Mouse (Mus musculus): ENCODE data around the gene N4bp3. TPM values are rescaled to one million over a fixed set of nuclear protein-coding genes. Genes with fewer than 3 reads are reported as not detected.
A peak's percentile ranks its signal among the peaks of the same experiment; 100 is the strongest.

The N4bp3 gene
- total RNA-seq, 2 experiments from 2014 or later, result 8.7 to 12.2 TPM

- no peak for DNase-seq
- intact Hi-C loops (cut with DNase I; ENCODE audit: low total_unique reads), result no loop called here
These were observed 41.3 kb downstream of the N4bp3 start for GRCm38 (mm10) chr11:51609266-51609909.

GRCm38 (mm10) chr11:51607096-51607738, 43.4 kb downstream of the N4bp3 start:
- DNase-seq, result no peak
- intact Hi-C loops (cut with DNase I; ENCODE audit: low total_unique reads), result no loop called here

- intact Hi-C loops (cut with DNase I; ENCODE audit: low total_unique reads), result no loop called here
- peak; percentile 95 for DNase-seq
These were observed 44.1 kb downstream of the N4bp3 start, which contains the start of gene Hnrnpab for GRCm38 (mm10) chr11:51606447-51607095. Gene Hnrnpab (minus strand): TSS chr11:51606847.

GRCm38 (mm10) chr11:51605602-51606446, 44.8 kb downstream of the N4bp3 start:
- intact Hi-C loops (cut with DNase I; ENCODE audit: low total_unique reads), result no loop called here
- DNase-seq, result peak; percentile 92

- DNase-seq, result no peak
- intact Hi-C loops (cut with DNase I; ENCODE audit: low total_unique reads), result no loop called here
These were observed 48.4 kb downstream of the N4bp3 start for GRCm38 (mm10) chr11:51602253-51602652.

DNA sequence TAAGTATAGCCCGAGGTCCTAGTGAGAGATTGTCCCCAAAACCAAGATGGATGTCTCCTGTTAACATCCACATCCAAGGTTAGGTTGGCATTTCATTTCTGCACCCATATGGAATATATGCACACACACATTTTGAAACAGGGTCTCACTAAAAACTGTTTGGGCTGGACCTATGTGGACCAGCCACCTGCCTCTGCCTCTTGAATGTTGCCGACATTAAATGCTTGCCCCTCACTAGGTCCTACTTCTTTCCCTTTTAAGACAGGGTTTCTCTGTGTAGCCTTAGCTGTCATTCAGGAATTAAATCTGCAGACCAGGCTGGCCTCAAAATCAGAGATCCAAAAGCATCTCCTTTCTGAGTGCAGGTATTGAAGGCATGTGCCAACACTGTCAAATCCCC, 53.1 kb downstream of the N4bp3 start:
- DNase-seq, result no peak
- intact Hi-C loops (cut with DNase I; ENCODE audit: low total_unique reads), result no loop called here

GRCm38 (mm10) chr11:51595459-51596083, 55.1 kb downstream of the N4bp3 start:
- intact Hi-C loops (cut with DNase I; ENCODE audit: low total_unique reads), result no loop called here
- DNase-seq, result no peak

- DNase-seq, result no peak
- intact Hi-C loops (cut with DNase I; ENCODE audit: low total_unique reads), result no loop called here
These were observed 55.8 kb downstream of the N4bp3 start for GRCm38 (mm10) chr11:51594715-51595350.

GRCm38 (mm10) chr11:51593849-51594248, 56.8 kb downstream of the N4bp3 start:
- no peak for DNase-seq
- intact Hi-C loops (cut with DNase I; ENCODE audit: low total_unique reads), result no loop called here

DNA sequence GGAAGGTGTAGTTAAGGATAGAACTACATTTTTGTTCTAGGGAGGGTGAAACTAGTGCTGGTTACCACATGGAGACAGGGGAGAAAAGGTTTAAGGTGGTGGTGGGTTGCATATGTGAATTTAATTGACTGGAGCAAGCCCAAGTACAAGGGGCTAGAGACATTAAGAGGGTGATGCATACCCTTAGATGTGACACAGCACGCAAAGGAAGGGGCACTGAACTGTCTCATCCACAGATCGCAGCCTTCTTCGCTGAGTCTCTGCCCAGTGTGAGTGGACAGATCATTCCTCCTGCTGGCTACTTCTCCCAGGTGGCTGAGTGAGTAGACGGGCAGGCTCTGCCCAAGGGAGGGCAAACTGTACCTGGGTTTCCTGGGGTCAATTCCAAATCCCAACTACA, 57.3 kb downstream of the N4bp3 start:
- no peak for DNase-seq
- intact Hi-C loops (cut with DNase I; ENCODE audit: low total_unique reads), result no loop called here

Other genes starting within 250 kb of the N4bp3 start
- gene Phykpl, start 66.1 kb downstream of the N4bp3 start, total RNA-seq (2021), result 10 to 100 TPM; 18.1 to 21.5 TPM
- gene Hnrnpab, start 44.0 kb downstream of the N4bp3 start, total RNA-seq (2021), result 100 to 1,000 TPM; 118 to 144 TPM
- gene Nhp2, start 31.1 kb downstream of the N4bp3 start, total RNA-seq (2021), result 10 to 100 TPM; 23.8 to 32.7 TPM
- 10 to 100 TPM; 11.8 to 13.3 TPM for gene Rmnd5b, start 14.9 kb downstream of the N4bp3 start, total RNA-seq (2021)
- under 1 TPM; 0.33 to 0.60 TPM for gene D930048N14Rik, start 112 bp upstream of the N4bp3 start, total RNA-seq (2021)
- gene 0610009B22Rik, start 38.0 kb upstream of the N4bp3 start, total RNA-seq (2021), result 10 to 100 TPM; 28.9 to 29.6 TPM
- gene Sec24a, start 112.8 kb upstream of the N4bp3 start, total RNA-seq (2021), result 10 to 100 TPM; 22.9 to 35.1 TPM
- gene Sar1b, start 112.8 kb upstream of the N4bp3 start, total RNA-seq (2021), result 100 to 1,000 TPM; 212 to 254 TPM
- gene Jade2, start 206.8 kb upstream of the N4bp3 start, total RNA-seq (2021), result 1 to 10 TPM; 2.0 to 5.0 TPM